Mouse (Mus musculus): ENCODE results near the gene Ptpn3.

- TF ChIP-seq POLR2A (IDR thresholded peaks at IDR 0.05; ENCODE audit: low read depth, low read length): no peak
- no peak for TF ChIP-seq CTCF (IDR thresholded peaks at IDR 0.05; ENCODE audit: borderline replicate concordance, insufficient read depth, low read length)
These were observed 33.5 kb upstream of the Ptpn3 start for GRCm38 (mm10) chr4:57335000-57335666.

Measured in embryonic fibroblast, embryonic 13.5 days (primary cell).